Mouse (Mus musculus) adrenal gland, postnatal 4 days (tissue): ENCODE measurements around the gene Stat1. TPM values are rescaled to one million over a fixed set of nuclear protein-coding genes. Genes with fewer than 3 reads are reported as not detected.

Experiments used
- DNase-seq, 2 experiments: peaks; one replicate each; pipeline ENCODE4 v3.0.0; 2021 to 2022; ENCODE audit warnings: low spot score in 2 of 2, mixed read lengths in 2 of 2
- long read RNA-seq, 2 experiments: library from polyadenylated mRNA; stranded (forward); transcript quantifications; one replicate each; pipeline ENCODE4 v2.0.0; 2021
- total RNA-seq, 2 experiments: library from RNA; stranded (reverse); gene quantifications; 2 replicates each; pipeline ENCODE4 v1.2.3; 2021

Stat1 gene
- 10 to 100 TPM; 47.3 to 61.6 TPM for total RNA-seq
- long read RNA-seq, experiment 1, full-length matches to known transcripts = 10 of 18 reads
- long read RNA-seq, experiment 1, partial matches to known transcripts = 4 of 18 reads
- long read RNA-seq, experiment 1, other reads (novel, unspliced or antisense) = 4 of 18 reads
- long read RNA-seq, experiment 2, full-length matches to known transcripts = 17 of 43 reads
- long read RNA-seq, experiment 2, partial matches to known transcripts = 13 of 43 reads
- long read RNA-seq, experiment 2, other reads (novel, unspliced or antisense) = 13 of 43 reads

GRCm38 (mm10) chr1:52118860-52119591 lies at the start of gene Stat1:
Stat1 (plus strand) TSS chr1:52119440.
- DNase-seq = peak; percentile 63 to 74

- no peak for DNase-seq
Measured at GRCm38 (mm10) chr1:52079724-52080367, 39.4 kb upstream of the Stat1 start.

GRCm38 (mm10) chr1:52080375-52080774 lies 38.9 kb upstream of the Stat1 start:
- no peak for DNase-seq

GRCm38 (mm10) chr1:52086236-52086635 lies 33.0 kb upstream of the Stat1 start:
- no peak for DNase-seq

- no peak for DNase-seq
Measured at GRCm38 (mm10) chr1:52087128-52087527, 32.1 kb upstream of the Stat1 start.

GRCm38 (mm10) chr1:52088634-52089033 lies 30.6 kb upstream of the Stat1 start:
- DNase-seq = no peak

GRCm38 (mm10) chr1:52098618-52099232 lies 20.5 kb upstream of the Stat1 start:
- DNase-seq = no peak

- DNase-seq = no peak
Measured at GRCm38 (mm10) chr1:52100496-52100895, 18.7 kb upstream of the Stat1 start.

GRCm38 (mm10) chr1:52102795-52103194 lies 16.4 kb upstream of the Stat1 start:
- no peak for DNase-seq

GRCm38 (mm10) chr1:52107206-52107605 lies 12.0 kb upstream of the Stat1 start:
- no peak for DNase-seq

- DNase-seq = no peak
Measured at GRCm38 (mm10) chr1:52111217-52111616, 8.0 kb upstream of the Stat1 start.

GRCm38 (mm10) chr1:52112301-52112700 lies 6.9 kb upstream of the Stat1 start:
- DNase-seq = no peak

GRCm38 (mm10) chr1:52113067-52113665 lies 6.1 kb upstream of the Stat1 start:
- DNase-seq = no peak

- DNase-seq = peak; percentile 98 to 99
Measured at GRCm38 (mm10) chr1:52113666-52114069, 5.6 kb upstream of the Stat1 start.

- no peak for DNase-seq
Measured at GRCm38 (mm10) chr1:52116441-52116840, 2.8 kb upstream of the Stat1 start.

GRCm38 (mm10) chr1:52117777-52118176 lies 1.5 kb upstream of the Stat1 start:
- DNase-seq = no peak

GRCm38 (mm10) chr1:52119691-52120090 lies 451 bp downstream of the Stat1 start:
- no peak for DNase-seq

- DNase-seq = no peak
Measured at GRCm38 (mm10) chr1:52120191-52120590, 951 bp downstream of the Stat1 start.

- DNase-seq = no peak
Measured at GRCm38 (mm10) chr1:52121052-52121451, 1.8 kb downstream of the Stat1 start.

- no peak for DNase-seq
Measured at GRCm38 (mm10) chr1:52124818-52125217, 5.6 kb downstream of the Stat1 start.

GRCm38 (mm10) chr1:52127350-52127749 lies 8.1 kb downstream of the Stat1 start:
- DNase-seq = no peak
